Mouse (Mus musculus) myocyte (in vitro differentiated cells): ENCODE measurements at regions not wholly inside any gene's neighbourhood (a gene's known extent, or its start where the extent isn't known, plus 50 kb on each side); places are given as distances from the start of the nearest gene placed in this dataset.

ENCODE experiments used
- H3K27me3 ChIP-seq: one replicate; pipeline ENCODE4 v1.6.1; 2011; ENCODE audit not compliant: control insufficient read depth, insufficient read depth, insufficient read length
- H3K36me3 ChIP-seq: one replicate; pipeline ENCODE4 v1.6.1; 2011; ENCODE audit not compliant: control insufficient read depth, insufficient read depth
- H3K4me2 ChIP-seq: one replicate; pipeline ENCODE4 v1.6.1; 2011; ENCODE audit warnings: low read depth, control low read depth
- H3K4me3 ChIP-seq: one replicate; pipeline ENCODE4 v1.5.1; 2011; ENCODE audit warnings: mild to moderate bottlenecking, control low read depth, moderate library complexity
- H3K79me2 ChIP-seq: one replicate; pipeline ENCODE4 v1.6.1; 2011; ENCODE audit not compliant: control insufficient read depth, insufficient read depth
- H3ac ChIP-seq: one replicate; pipeline ENCODE4 v1.6.1; 2011; ENCODE audit not compliant: control insufficient read depth, insufficient read length
- CEBPB ChIP-seq: IDR thresholded peaks from 2 replicates; pipeline ENCODE4 v1.6.1; 2011; ENCODE audit warnings: mild to moderate bottlenecking, moderate library complexity; ENCODE audit not compliant: poor library complexity, insufficient read depth, severe bottlenecking
- E2F4 ChIP-seq: IDR thresholded peaks from one replicate; pipeline ENCODE4 v1.6.1; 2011; ENCODE audit warnings: mild to moderate bottlenecking, control low read depth, moderate library complexity; ENCODE audit not compliant: insufficient read depth
- MAX ChIP-seq: IDR thresholded peaks from one replicate; pipeline ENCODE4 v1.6.1; 2011; ENCODE audit warnings: low read depth, mild to moderate bottlenecking, control low read depth
- MYOD1 ChIP-seq, 3 experiments: IDR thresholded peaks; one replicate each; pipeline ENCODE4 v1.6.1; 2011; ENCODE audit warnings: control low read depth in 2 of 3, low read depth in 2 of 3, mild to moderate bottlenecking in 2 of 3, moderate library complexity in 1 of 3; ENCODE audit not compliant: insufficient read length in 2 of 3, control insufficient read depth in 1 of 3
- MYOG ChIP-seq, 3 experiments: IDR thresholded peaks; one replicate each; pipeline ENCODE4 v1.6.1; 2011; ENCODE audit warnings: control low read depth in 2 of 3, low read depth in 2 of 3, mild to moderate bottlenecking in 2 of 3; ENCODE audit not compliant: insufficient read length in 2 of 3, control insufficient read depth in 1 of 3, insufficient read depth in 1 of 3
- POLR2A ChIP-seq: IDR thresholded peaks from one replicate; pipeline ENCODE4 v1.6.1; 2011; ENCODE audit warnings: low read depth, mild to moderate bottlenecking, control low read depth, moderate library complexity; ENCODE audit not compliant: insufficient read length
- POLR2AphosphoS2 ChIP-seq: IDR thresholded peaks from one replicate; pipeline ENCODE4 v1.6.1; 2011; ENCODE audit warnings: low read depth, control low read depth; ENCODE audit not compliant: insufficient read length
- REST ChIP-seq: IDR thresholded peaks from one replicate; pipeline ENCODE4 v1.6.1; 2011; ENCODE audit warnings: mild to moderate bottlenecking, control low read depth, moderate library complexity; ENCODE audit not compliant: insufficient read depth, insufficient read length
- SRF ChIP-seq: IDR thresholded peaks from one replicate; pipeline ENCODE4 v1.6.1; 2011; ENCODE audit warnings: low read depth; ENCODE audit not compliant: control insufficient read depth, insufficient read length
- TCF12 ChIP-seq: IDR thresholded peaks from one replicate; pipeline ENCODE4 v1.6.1; 2011; ENCODE audit warnings: mild to moderate bottlenecking, control low read depth; ENCODE audit not compliant: poor library complexity, insufficient read depth, severe bottlenecking
- TCF3 ChIP-seq: IDR thresholded peaks from one replicate; pipeline ENCODE4 v1.6.1; 2011; ENCODE audit warnings: low read depth, control low read depth; ENCODE audit not compliant: insufficient read length
- USF1 ChIP-seq: IDR thresholded peaks from one replicate; pipeline ENCODE4 v1.6.1; 2011; ENCODE audit warnings: low read depth, mild to moderate bottlenecking, control low read depth, moderate library complexity

- TF ChIP-seq MAX (no peak), POLR2AphosphoS2 (no peak), SRF (no peak), TCF3 (no peak), CEBPB (no peak), E2F4 (no peak), MYOG (IDR thresholded peaks at IDR 0.05; ENCODE audit: control insufficient read depth in 1 of 3, insufficient read depth in 1 of 3, insufficient read length in 2 of 3, low read depth in 2 of 3) (no peak)
- no peaks in the 10 kb centered on the region for H3K27me3 ChIP-seq
These were observed 160.8 kb upstream of the Bcl6 start for GRCm38 (mm10) chr16:24149441-24149840.

GRCm38 (mm10) chr16:24143894-24144293 lies 155.2 kb upstream of the Bcl6 start:
- no peaks in the 10 kb centered on the region for H3K79me2 ChIP-seq
- H3ac ChIP-seq: no peak overlapping the region
- TF ChIP-seq POLR2AphosphoS2: no peak
- no peak for TF ChIP-seq MYOG (IDR thresholded peaks at IDR 0.05; ENCODE audit: control insufficient read depth in 1 of 3, insufficient read depth in 1 of 3, insufficient read length in 2 of 3, low read depth in 2 of 3)
- TF ChIP-seq POLR2A: no peak
- no peak for TF ChIP-seq CEBPB
- no peak for TF ChIP-seq SRF
- TF ChIP-seq E2F4: no peak
- no peak for TF ChIP-seq REST
- no peak for TF ChIP-seq USF1
- no peak for TF ChIP-seq TCF3
- TF ChIP-seq MYOD1 (IDR thresholded peaks at IDR 0.05; ENCODE audit: control insufficient read depth in 1 of 3, insufficient read length in 2 of 3, low read depth in 2 of 3): no peak
- TF ChIP-seq TCF12: no peak
- no peak for TF ChIP-seq MAX
- no peak overlapping the region for H3K4me2 ChIP-seq
- H3K4me3 ChIP-seq: no peak overlapping the region
- H3K27me3 ChIP-seq: no peaks in the 10 kb centered on the region
- H3K36me3 ChIP-seq: no peaks in the 10 kb centered on the region

More at GRCm38 (mm10) chr16:24149441-24149840, 160.8 kb upstream of the Bcl6 start:
- Histone ChIP-seq H3K79me2 (no peaks in the 10 kb centered on the region), H3K4me2 (no peak overlapping the region), H3ac (no peak overlapping the region), H3K36me3 (no peaks in the 10 kb centered on the region), H3K4me3 (no peak overlapping the region)

GRCm38 (mm10) chr16:24142915-24143541 lies 154.4 kb upstream of the Bcl6 start:
- Histone ChIP-seq H3K4me2 (no peak overlapping the region), H3K4me3 (no peak overlapping the region), H3K36me3 (no peaks in the 10 kb centered on the region), H3ac (no peak overlapping the region), H3K79me2 (no peaks in the 10 kb centered on the region), H3K27me3 (no peaks in the 10 kb centered on the region)
- TF ChIP-seq POLR2A: no peak
- TF ChIP-seq MAX: no peak
- no peak for TF ChIP-seq MYOG (IDR thresholded peaks at IDR 0.05; ENCODE audit: control insufficient read depth in 1 of 3, insufficient read depth in 1 of 3, insufficient read length in 2 of 3, low read depth in 2 of 3)
- TF ChIP-seq MYOD1 (IDR thresholded peaks at IDR 0.05; ENCODE audit: control insufficient read depth in 1 of 3, insufficient read length in 2 of 3, low read depth in 2 of 3): no peak
- TF ChIP-seq POLR2AphosphoS2: no peak
- no peak for TF ChIP-seq TCF3

- H3ac ChIP-seq: no peak overlapping the region
- H3K79me2 ChIP-seq: no peaks in the 10 kb centered on the region
- TF ChIP-seq TCF12 (no peak), REST (no peak), MYOG (IDR thresholded peaks at IDR 0.05; ENCODE audit: control insufficient read depth in 1 of 3, insufficient read depth in 1 of 3, insufficient read length in 2 of 3, low read depth in 2 of 3) (no peak), MAX (no peak), MYOD1 (IDR thresholded peaks at IDR 0.05; ENCODE audit: control insufficient read depth in 1 of 3, insufficient read length in 2 of 3, low read depth in 2 of 3) (no peak), E2F4 (no peak), CEBPB (no peak), POLR2A (no peak), USF1 (no peak), POLR2AphosphoS2 (no peak), SRF (no peak), TCF3 (no peak)
- H3K36me3 ChIP-seq: no peaks in the 10 kb centered on the region
- no peaks in the 10 kb centered on the region for H3K27me3 ChIP-seq
- no peak overlapping the region for H3K4me3 ChIP-seq
- no peak overlapping the region for H3K4me2 ChIP-seq
These were observed 150.5 kb upstream of the Bcl6 start for GRCm38 (mm10) chr16:24139109-24139508.

GRCm38 (mm10) chr16:24137266-24138033 lies 148.8 kb upstream of the Bcl6 start:
- Histone ChIP-seq H3ac (no peak overlapping the region), H3K4me2 (no peak overlapping the region), H3K4me3 (no peak overlapping the region), H3K79me2 (no peaks in the 10 kb centered on the region), H3K27me3 (no peaks in the 10 kb centered on the region), H3K36me3 (no peaks in the 10 kb centered on the region)
- TF ChIP-seq POLR2AphosphoS2: no peak
- TF ChIP-seq MYOG (IDR thresholded peaks at IDR 0.05; ENCODE audit: control insufficient read depth in 1 of 3, insufficient read depth in 1 of 3, insufficient read length in 2 of 3, low read depth in 2 of 3): no peak
- TF ChIP-seq CEBPB: no peak
- TF ChIP-seq E2F4: no peak
- no peak for TF ChIP-seq TCF3
